Mouse (Mus musculus): ENCODE measurements around the gene Tnfrsf19.

Tnfrsf19 gene

GRCm38 (mm10) chr14:61046091-61046681 lies at the start of gene Tnfrsf19:
Tnfrsf19 (minus strand) TSS chr14:61046490.
- peak; percentile 21 for DNase-seq

DNA sequence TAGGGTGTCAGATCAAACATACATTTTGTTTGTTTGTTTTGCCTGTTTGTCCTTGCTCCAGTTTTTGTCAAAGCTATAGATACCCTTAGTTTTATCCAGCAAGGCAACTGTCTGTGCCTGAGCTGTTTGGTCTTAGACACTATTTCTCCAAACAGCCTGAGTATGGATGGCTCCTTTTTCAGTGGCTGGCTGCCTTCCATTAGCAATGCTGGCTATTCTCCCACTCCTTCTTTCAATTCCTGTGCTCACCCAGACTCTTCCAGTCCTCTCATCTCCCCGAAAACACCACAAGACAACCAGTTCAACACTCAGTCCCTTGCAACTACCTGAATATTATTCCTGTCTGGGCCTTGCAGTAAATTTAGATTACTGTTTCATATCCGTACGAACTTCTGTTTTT lies 45.8 kb upstream of the Tnfrsf19 start:
- DNase-seq, result no peak

DNA sequence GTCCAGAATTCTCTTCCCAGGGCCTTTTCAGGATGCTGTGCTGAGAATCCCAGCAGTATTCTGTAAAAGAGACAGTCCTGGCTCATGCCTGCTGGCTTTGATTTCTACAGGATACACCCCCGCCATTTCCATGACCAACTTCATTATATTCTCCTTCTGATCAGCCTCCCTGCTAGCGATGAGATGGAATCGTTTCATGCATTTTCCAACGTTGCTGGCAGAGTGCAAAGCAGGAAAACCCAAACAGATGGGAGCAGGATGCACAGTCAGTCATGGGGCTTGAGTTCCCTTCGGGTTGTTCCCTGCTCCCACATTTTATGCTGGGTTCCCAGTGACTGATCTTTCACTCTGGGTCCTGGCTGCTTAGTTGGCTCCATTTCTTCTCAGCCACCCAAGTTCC lies 44.7 kb upstream of the Tnfrsf19 start:
- DNase-seq, result no peak

DNA sequence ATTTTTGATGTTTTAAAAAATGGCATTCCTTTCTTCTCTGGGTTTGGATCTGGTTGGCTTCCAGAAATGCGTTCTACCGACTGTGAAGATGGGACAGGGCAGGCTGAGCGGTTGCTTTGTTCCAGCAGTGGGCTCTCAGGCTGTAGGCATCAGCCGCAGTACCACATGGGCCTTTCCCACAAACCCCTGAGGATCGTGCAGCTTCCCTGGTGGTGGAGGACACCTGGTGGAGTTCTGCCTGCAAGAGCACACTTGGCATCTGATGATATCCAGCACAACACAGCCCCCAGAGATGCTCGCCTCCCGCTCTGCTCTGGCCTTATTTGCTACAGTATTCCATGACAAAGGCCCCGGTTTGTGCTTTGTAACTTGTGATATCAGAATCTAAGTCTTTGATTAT lies 41.9 kb upstream of the Tnfrsf19 start:
- DNase-seq, result no peak

- no peak for DNase-seq
Observed at GRCm38 (mm10) chr14:61085325-61085724, 39.0 kb upstream of the Tnfrsf19 start.

- DNase-seq, result no peak
Observed at GRCm38 (mm10) chr14:61069555-61069954, 23.3 kb upstream of the Tnfrsf19 start.

DNA sequence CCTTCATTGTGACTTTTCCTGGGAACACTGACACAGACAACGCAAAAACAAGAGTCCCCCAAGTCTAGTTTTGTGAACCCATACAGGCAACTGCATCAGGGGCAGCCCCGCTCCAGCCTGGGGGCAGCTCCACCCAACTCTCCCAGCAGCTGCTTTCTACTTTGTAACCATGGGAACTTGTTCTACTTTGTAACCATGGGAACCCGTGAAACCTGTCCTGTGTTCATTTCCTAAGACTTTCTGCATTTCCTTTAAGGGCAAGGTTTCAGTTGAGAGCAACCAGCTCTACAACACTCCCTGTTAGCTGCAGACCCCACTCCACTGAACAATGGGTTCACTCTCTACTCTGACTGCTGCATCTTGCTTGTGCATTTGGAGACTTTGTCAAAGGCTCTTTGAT lies 15.4 kb upstream of the Tnfrsf19 start:
- DNase-seq, result no peak

DNA sequence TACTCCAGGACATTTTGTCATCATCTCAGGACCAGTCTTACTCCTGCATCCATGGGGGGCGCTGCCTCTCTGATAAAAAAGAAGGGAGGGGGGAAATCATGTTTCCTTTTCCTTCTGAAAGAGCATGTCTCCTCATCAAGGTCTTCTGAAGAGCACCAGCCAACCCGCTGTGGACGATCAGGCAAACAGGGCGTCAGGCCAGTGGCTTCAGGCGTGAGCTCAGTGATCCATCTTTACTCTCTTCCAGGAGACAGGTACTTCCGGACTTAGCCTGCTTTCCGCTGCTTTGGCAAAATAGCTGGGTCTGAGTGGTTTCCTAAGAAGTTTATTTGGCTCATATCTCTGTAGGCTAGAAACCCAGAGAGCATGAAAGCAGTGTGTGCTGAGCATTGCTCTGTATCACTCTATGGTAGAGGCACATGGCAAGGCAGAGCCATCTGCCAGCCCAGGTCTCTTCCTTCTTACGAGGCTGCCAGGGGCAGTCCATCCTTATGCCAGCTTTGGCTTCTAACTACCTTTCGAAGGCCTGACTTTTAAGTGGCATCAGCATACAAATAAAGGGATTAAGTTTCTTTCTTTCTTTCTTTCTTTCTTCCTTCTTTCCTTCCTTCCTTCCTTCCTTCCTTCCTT lies 13.1 kb upstream of the Tnfrsf19 start:
- DNase-seq, result peak; percentile 8

DNA sequence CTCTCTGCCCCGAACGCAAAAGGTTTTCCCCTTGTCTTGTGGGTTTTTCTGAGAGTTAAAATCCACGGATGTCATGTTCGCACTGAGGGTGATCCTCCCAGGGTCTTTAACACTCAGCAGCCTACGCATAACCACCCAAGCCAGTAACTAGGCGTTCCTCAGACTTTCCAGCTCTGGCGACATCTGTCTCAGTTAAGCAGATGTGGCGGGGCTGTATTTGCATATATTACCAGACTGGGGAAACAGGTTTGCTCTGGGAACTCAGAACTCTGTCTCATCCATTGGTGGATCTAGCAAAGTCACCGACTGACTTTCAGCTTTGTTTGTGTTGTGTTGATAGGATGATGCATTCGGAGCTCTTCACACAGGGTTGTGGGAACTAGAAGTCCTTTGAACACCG lies 10.7 kb upstream of the Tnfrsf19 start:
- DNase-seq, result no peak

DNA sequence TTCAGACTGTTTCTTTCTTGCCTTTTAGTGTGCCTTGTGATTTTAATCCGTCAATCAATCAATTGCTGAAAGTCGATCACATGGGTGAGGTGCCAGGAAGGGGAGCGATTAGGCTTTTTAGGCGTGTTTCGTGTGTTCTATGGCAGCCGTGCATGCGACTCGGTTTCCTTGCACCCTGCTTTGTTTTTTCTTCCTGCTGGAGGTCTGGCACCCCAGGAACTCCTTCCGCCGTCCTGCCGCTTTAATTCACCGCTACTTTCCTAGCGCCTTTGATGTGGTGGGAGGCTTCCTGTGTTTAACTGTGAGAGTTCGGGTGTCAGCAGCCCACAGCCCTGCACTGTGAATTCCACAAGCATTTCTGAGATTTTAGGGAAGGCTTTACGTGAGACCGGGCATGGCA lies 10.2 kb upstream of the Tnfrsf19 start:
- DNase-seq, result no peak

- DNase-seq, result no peak
Observed at GRCm38 (mm10) chr14:61055864-61056263, 9.6 kb upstream of the Tnfrsf19 start.

DNA sequence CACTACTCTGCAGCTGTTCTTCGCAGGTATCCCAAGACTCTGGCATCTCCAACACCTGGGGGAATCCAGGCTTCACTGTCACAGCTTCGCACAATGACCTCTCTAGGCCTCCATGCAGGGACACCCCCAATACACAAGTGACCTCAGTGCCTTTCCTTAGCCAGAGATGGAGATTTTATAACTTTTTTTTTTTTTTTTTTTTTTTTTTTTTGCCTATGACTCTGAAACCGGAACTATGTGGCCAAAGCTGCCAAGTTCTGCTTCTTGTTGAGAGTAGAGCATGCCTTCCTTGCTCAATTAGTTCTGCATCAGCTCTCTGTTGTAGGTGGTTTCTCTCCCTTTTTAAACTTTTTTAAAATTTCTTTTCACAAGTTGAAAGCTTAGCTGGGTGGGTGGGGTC lies 5.9 kb upstream of the Tnfrsf19 start:
- no peak for DNase-seq

- no peak for DNase-seq
Observed at GRCm38 (mm10) chr14:61045446-61046090, 722 bp downstream of the Tnfrsf19 start.

- DNase-seq, result no peak
Observed at GRCm38 (mm10) chr14:61044316-61044715, 2.0 kb downstream of the Tnfrsf19 start.

GRCm38 (mm10) chr14:61043511-61044310 lies 2.6 kb downstream of the Tnfrsf19 start:
- no peak for DNase-seq

- no peak for DNase-seq
Observed at GRCm38 (mm10) chr14:61042291-61042690, 4.0 kb downstream of the Tnfrsf19 start.

GRCm38 (mm10) chr14:61040236-61040635 lies 6.1 kb downstream of the Tnfrsf19 start:
- DNase-seq, result no peak

GRCm38 (mm10) chr14:61038082-61038472 lies 8.2 kb downstream of the Tnfrsf19 start:
- DNase-seq, result no peak

DNA sequence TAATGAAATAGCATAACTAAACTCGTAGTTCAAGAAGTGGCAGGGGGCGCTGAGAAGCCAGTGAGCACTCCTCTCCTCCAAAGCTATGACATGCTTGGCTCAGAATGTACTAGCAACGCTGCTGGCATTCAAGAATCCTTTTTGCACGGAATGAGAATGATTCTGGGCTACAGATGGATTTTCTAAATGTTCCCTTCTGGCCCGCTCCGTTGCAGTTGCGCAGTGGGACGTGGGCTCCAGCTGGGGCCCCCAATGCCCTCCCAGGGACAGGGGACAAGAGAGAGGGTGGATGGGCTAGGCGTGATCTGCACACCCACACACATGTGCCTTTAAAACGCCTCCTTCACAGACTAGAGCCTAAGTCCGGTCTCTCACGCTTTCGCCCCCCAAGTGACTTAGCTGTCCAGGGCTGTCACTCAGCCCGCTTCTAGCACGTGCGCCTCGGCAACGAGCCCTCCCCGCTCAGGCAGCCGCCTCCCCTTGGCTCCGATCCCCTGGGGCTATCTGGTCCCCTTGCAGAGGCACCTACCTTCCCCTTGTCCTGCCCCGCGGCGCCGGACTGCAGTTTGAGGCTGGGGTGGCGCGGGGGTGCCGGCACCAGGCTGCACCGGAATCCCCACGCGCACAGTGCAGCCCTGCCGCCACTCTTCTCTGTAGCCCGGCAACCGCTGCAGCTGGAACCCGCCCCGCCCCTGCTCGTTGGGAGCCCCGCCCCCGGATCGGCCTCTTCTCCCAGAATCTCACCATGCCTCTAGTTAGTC lies 8.8 kb downstream of the Tnfrsf19 start:
- DNase-seq, result no peak

DNA sequence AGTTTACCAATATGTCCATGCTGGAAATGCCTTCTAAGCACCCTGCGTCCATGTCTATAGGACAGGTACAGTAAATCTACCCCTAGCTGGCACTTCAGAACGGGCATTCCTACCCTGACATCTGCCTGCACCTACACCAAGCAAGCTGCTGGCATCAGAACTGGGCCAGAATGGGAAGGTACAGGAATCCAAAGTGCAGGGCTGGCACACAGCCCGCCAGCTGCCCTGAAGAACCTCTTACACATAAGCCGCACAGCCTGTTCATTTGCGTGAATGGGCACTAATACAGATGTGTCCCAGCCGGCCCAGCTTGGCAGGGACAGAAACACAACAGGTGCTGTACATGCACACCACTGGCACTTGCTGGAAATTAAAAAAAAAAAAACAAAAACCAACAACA lies 15.9 kb downstream of the Tnfrsf19 start:
- DNase-seq, result no peak

- DNase-seq, result no peak
Observed at GRCm38 (mm10) chr14:61024006-61024405, 22.3 kb downstream of the Tnfrsf19 start.

DNA sequence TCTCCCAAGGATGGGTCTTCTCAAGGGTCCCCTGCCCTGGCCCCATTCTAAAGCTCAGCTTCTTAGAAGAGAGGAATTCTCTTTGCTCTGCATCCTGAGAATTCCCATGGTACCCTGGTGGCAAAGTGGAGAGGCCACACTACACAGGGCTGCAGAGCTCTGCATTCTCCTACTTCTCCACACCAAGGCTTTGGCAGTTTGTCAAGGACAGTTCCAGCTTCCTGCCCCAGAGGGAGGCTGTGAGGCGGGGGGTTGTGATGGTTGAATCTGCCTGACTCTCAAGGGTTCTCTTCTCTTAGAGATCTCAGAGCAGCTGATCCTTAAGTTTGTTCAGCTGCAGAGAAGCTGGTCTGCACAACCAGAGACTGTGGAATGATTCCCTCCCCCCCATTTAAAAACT lies 23.9 kb downstream of the Tnfrsf19 start:
- DNase-seq, result no peak

DNA sequence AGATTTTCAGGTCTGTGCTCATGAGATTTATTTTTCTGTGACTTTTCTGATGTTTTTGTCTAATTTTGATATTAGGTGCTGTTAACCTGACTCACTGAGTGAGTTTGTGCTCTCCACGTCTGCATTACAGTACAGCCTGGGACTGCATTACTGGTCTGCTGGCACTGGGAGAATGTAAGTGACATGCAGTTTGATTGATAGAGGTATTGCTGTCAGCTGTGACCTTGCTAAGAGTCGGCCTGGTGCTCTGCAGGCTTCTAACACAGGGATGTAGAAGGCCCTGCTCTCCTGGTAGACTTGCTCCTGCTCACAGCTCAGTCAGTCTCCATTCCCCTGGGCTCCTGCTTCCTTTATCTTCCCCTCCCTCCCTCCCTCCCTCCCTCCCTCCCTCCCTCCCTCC lies 25.3 kb downstream of the Tnfrsf19 start:
- DNase-seq, result no peak

Data from cerebellum, adult 11-12 months (tissue).